Mouse (Mus musculus) spleen, adult 2 months (tissue): ENCODE results near the gene Tbc1d2b.

Experiments
- CTCF ChIP-seq: fragments of 200-500 bp; IDR thresholded peaks from 2 replicates; pipeline ENCODE4 v1.5.1; 2011; ENCODE audit warnings: mild to moderate bottlenecking, inconsistent platforms; ENCODE audit not compliant: insufficient read depth, insufficient read length, insufficient replicate concordance; ENCODE audit errors: extremely low read depth
- POLR2A ChIP-seq: fragments of 200-500 bp; IDR thresholded peaks from 2 replicates; pipeline ENCODE4 v1.6.1; 2011; ENCODE audit warnings: low read depth, low read length, inconsistent platforms

DNA sequence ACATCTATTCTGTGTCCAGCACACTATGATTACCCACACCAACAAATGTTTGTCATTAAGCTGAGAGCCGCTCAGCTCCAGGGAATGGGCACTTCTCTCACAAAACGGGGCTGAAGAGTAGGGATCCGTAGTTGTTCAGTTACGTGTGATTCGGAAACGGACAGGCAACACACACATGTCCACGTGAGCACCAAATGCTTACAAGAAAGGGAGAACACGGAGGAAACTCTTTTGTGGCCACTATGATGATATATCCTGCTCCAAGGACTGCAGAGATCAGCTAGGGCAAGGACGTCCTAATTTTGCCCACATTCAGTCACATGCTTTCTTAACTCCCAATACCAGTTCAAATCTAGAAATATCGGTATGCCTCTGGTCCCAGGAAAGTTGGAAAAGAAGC lies 4.5 kb downstream of the Tbc1d2b start:
- TF ChIP-seq CTCF (no peak), POLR2A (no peak)
